Comparison of ENCODE assay signal across 18 mouse cellular contexts in genomic region chr7:132853361-132853760, GRCm38 (mm10). TPM values are rescaled to one million over a fixed set of nuclear protein-coding genes. Genes with fewer than 3 reads are reported as not detected.
DNase-seq lines count a peak whose midpoint lies in the region; ATAC-seq and TF ChIP-seq lines count a peak whose summit lies in the region.
"Had no signal": no experiment of that assay in that cellular context is flagged by ENCODE, and none has a peak within 500 bp of the region (broad histone marks: within the 10 kb centered on the region; RNA-seq: fewer than 3 reads in every experiment).

No protein-coding gene starts in this region.

- no peak overlapping the region for H3K9ac ChIP-seq in hindbrain, embryonic 13.5 days
- no peak overlapping the region for H3K9ac ChIP-seq in hindbrain, embryonic 12.5 days
- peak overlapping the region; percentile 77 for H3K9ac ChIP-seq in CH12.LX (ENCODE audit: insufficient read depth, low read depth)
- H3K9ac ChIP-seq in embryonic facial prominence, embryonic 15.5 days = no peak overlapping the region
- no peak overlapping the region for H3K9ac ChIP-seq in hindbrain, postnatal 0 days (replicated peaks; ENCODE audit: low read length)

- no peak for TF ChIP-seq EP300 in CH12.LX (IDR thresholded peaks at IDR 0.05; ENCODE audit: low read length)

- H3K27ac ChIP-seq in hindbrain, embryonic 13.5 days = peak overlapping the region; percentile 97
- no peak overlapping the region for H3K27ac ChIP-seq in hindbrain, embryonic 12.5 days
- no peak overlapping the region for H3K27ac ChIP-seq in CH12.LX (ENCODE audit: insufficient read depth, low read depth)
- peak overlapping the region; percentile 94 for H3K27ac ChIP-seq in embryonic facial prominence, embryonic 15.5 days (replicated peaks)
- H3K27ac ChIP-seq in hindbrain, postnatal 0 days = peak overlapping the region; percentile 96

- dilution Hi-C loops in CH12.LX (cut with MboI; ENCODE audit: extremely low pct_ligation_motif_present, extremely low pct_unique_long_range_greater_than_20kb, low sequenced_read_pairs) = no loop called here

- H3K9me3 ChIP-seq in hindbrain, embryonic 13.5 days = no peaks in the 10 kb centered on the region
- H3K9me3 ChIP-seq in hindbrain, embryonic 12.5 days (replicated peaks) = no peaks in the 10 kb centered on the region
- H3K9me3 ChIP-seq in CH12.LX (replicated peaks; ENCODE audit: low read length) = no peaks in the 10 kb centered on the region
- no peaks in the 10 kb centered on the region for H3K9me3 ChIP-seq in embryonic facial prominence, embryonic 15.5 days (replicated peaks)
- no peaks in the 10 kb centered on the region for H3K9me3 ChIP-seq in hindbrain, postnatal 0 days (ENCODE audit: low read length)
- H3K9me3 ChIP-seq: embryonic facial prominence, embryonic 13.5 days; forebrain, embryonic 10.5 days; heart, embryonic 10.5 days; limb, embryonic 13.5 days; lung, embryonic 15.5 days; midbrain, embryonic 10.5 days had no signal

- H3K4me3 ChIP-seq in hindbrain, embryonic 13.5 days = no peak overlapping the region
- no peak overlapping the region for H3K4me3 ChIP-seq in hindbrain, embryonic 12.5 days
- H3K4me3 ChIP-seq in CH12.LX (replicated peaks in 1 of 3; ENCODE audit: low read depth in 2 of 3, low read length in 2 of 3, poor library complexity in 1 of 3) = no peak overlapping the region
- no peak overlapping the region for H3K4me3 ChIP-seq in embryonic facial prominence, embryonic 15.5 days (replicated peaks)
- no peak overlapping the region for H3K4me3 ChIP-seq in hindbrain, postnatal 0 days (ENCODE audit: low read length)

- peaks cover 3% of the 10 kb centered on the region; the same call in 1 of the 2 replicates for H3K79me2 ChIP-seq in CH12.LX (replicated peaks; ENCODE audit: control insufficient read depth, extremely low read depth, insufficient read depth, poor library complexity, severe bottlenecking)

- in situ Hi-C loops in CH12.LX (cut with MboI; ENCODE audit: low pct_ligation_motif_present, low pct_unique_long_range_greater_than_20kb, low sequenced_read_pairs) = no loop called here

- no peak for TF ChIP-seq CTCF in CH12.LX (conservative IDR thresholded peaks at IDR 0.05 in 1 of 2, IDR thresholded peaks at IDR 0.05 in 1 of 2; ENCODE audit: low read depth in 2 of 2, low read length in 2 of 2)
- no peak for TF ChIP-seq CTCF in hindbrain, postnatal 0 days (IDR thresholded peaks at IDR 0.05; ENCODE audit: low read depth)

- peaks cover 14% of the 10 kb centered on the region for H3K4me1 ChIP-seq in hindbrain, embryonic 13.5 days (replicated peaks)
- peaks cover 8% of the 10 kb centered on the region for H3K4me1 ChIP-seq in hindbrain, embryonic 12.5 days
- H3K4me1 ChIP-seq in CH12.LX (ENCODE audit: control insufficient read depth in 1 of 2, insufficient read depth in 2 of 2) = peaks cover 0 to 29% of the 10 kb centered on the region in 2 experiments; a peak in 3 of 4 replicates
- peaks cover 10% of the 10 kb centered on the region; the same call in 1 of the 2 replicates for H3K4me1 ChIP-seq in embryonic facial prominence, embryonic 15.5 days
- no peaks in the 10 kb centered on the region; the same call in 1 of the 2 replicates for H3K4me1 ChIP-seq in hindbrain, postnatal 0 days (ENCODE audit: insufficient read depth, low read length)

- no peak for TF ChIP-seq RAD21 in CH12.LX (IDR thresholded peaks at IDR 0.05; ENCODE audit: low read depth, low read length)

- 85% methylated on average over 6 of the region's 6 CpGs for WGBS in hindbrain, embryonic 13.5 days
- WGBS in hindbrain, embryonic 12.5 days = 87% methylated on average over 6 of the region's 6 CpGs
- WGBS in embryonic facial prominence, embryonic 15.5 days = 57% methylated on average over 6 of the region's 6 CpGs
- WGBS in hindbrain, postnatal 0 days = 62% methylated on average over 6 of the region's 6 CpGs

- no peak for ATAC-seq in hindbrain, embryonic 13.5 days (ENCODE audit: low FRiP score)
- ATAC-seq in hindbrain, embryonic 12.5 days (ENCODE audit: low FRiP score) = no peak
- ATAC-seq in embryonic facial prominence, embryonic 15.5 days (ENCODE audit: insufficient number of reproducible peaks, low FRiP score, low TSS enrichment, low read depth) = no peak
- ATAC-seq in hindbrain, postnatal 0 days = no peak

- TF ChIP-seq POLR2A in CH12.LX (IDR thresholded peaks at IDR 0.05; ENCODE audit: low read depth, low read length) = no peak

- no peaks in the 10 kb centered on the region for H3K27me3 ChIP-seq in hindbrain, embryonic 13.5 days
- no peaks in the 10 kb centered on the region for H3K27me3 ChIP-seq in hindbrain, embryonic 12.5 days
- H3K27me3 ChIP-seq in CH12.LX (replicated peaks) = no peaks in the 10 kb centered on the region
- H3K27me3 ChIP-seq in embryonic facial prominence, embryonic 15.5 days = no peaks in the 10 kb centered on the region
- H3K27me3 ChIP-seq in hindbrain, postnatal 0 days (ENCODE audit: insufficient read depth, low read length) = no peaks in the 10 kb centered on the region
- H3K27me3 ChIP-seq: embryonic facial prominence, embryonic 13.5 days; limb, embryonic 13.5 days; lung, embryonic 15.5 days had no signal

- no peak for DNase-seq in CH12.LX (ENCODE audit: extremely low read depth)
- DNase-seq in hindbrain, postnatal 0 days (ENCODE audit: low spot score) = peak; percentile 46
- DNase-seq in gastrocnemius, postnatal 10 days = no peak
- no peak for DNase-seq in kidney, postnatal 10 days
- DNase-seq: B cell, adult 2 months; cerebellum, adult 9-10 months; gastrocnemius, postnatal 14 days; kidney, adult 18-20 months; thymus, adult 2 months had no signal

- no peak overlapping the region for H3K4me2 ChIP-seq in hindbrain, embryonic 13.5 days
- no peak overlapping the region for H3K4me2 ChIP-seq in hindbrain, embryonic 12.5 days (replicated peaks)
- peak overlapping the region; percentile 32; the same call in 1 of the 2 replicates for H3K4me2 ChIP-seq in CH12.LX (ENCODE audit: insufficient read depth, low read depth, poor library complexity, severe bottlenecking)
- no peak overlapping the region for H3K4me2 ChIP-seq in embryonic facial prominence, embryonic 15.5 days (replicated peaks)
- no peak overlapping the region for H3K4me2 ChIP-seq in hindbrain, postnatal 0 days (ENCODE audit: low read depth, low read length)

- H3K36me3 ChIP-seq in hindbrain, embryonic 13.5 days = peaks cover 20% of the 10 kb centered on the region
- peaks cover 22% of the 10 kb centered on the region for H3K36me3 ChIP-seq in hindbrain, embryonic 12.5 days
- H3K36me3 ChIP-seq in CH12.LX (replicated peaks in 1 of 2; ENCODE audit: control insufficient read depth in 1 of 2, insufficient read depth in 1 of 2, low read length in 1 of 2) = peaks cover 9 to 21% of the 10 kb centered on the region in 2 experiments
- peaks cover 21% of the 10 kb centered on the region for H3K36me3 ChIP-seq in embryonic facial prominence, embryonic 15.5 days
- peaks cover 7% of the 10 kb centered on the region for H3K36me3 ChIP-seq in hindbrain, postnatal 0 days (ENCODE audit: insufficient read depth, low read length)

TF ChIP-seq in CH12.LX, 34 proteins besides CTCF, POLR2A, EP300 and RAD21 (continues in another document):
- TF ChIP-seq SMC3 (IDR thresholded peaks at IDR 0.05; ENCODE audit: low read depth, low read length) (no peak), CHD2 (IDR thresholded peaks at IDR 0.05; ENCODE audit: low read length) (no peak), ZNF384 (IDR thresholded peaks at IDR 0.05; ENCODE audit: low read depth, low read length) (no peak), GABPA (IDR thresholded peaks at IDR 0.05; ENCODE audit: insufficient replicate concordance, low read depth, low read length) (no peak), MEF2A (IDR thresholded peaks at IDR 0.05; ENCODE audit: borderline replicate concordance, low read depth, low read length) (no peak), HCFC1 (IDR thresholded peaks at IDR 0.05; ENCODE audit: low read depth, low read length) (no peak), ETS1 (conservative IDR thresholded peaks at IDR 0.05; ENCODE audit: low read depth, low read length) (no peak), TCF12 (IDR thresholded peaks at IDR 0.05; ENCODE audit: low read depth, low read length) (no peak), CHD1 (IDR thresholded peaks at IDR 0.05; ENCODE audit: low read depth, low read length) (no peak)

RNA-seq across cellular contexts. Expression of gene Eef1akmt2, which starts 0.9 kb away (rescaled TPM):
- polyA plus RNA-seq in hindbrain, embryonic 13.5 days (2015; fragmentation: Nextera tagmentation; extraction: Ambion mirVana) = 92.4 and 92.9 TPM in 2 replicates
- polyA plus RNA-seq in hindbrain, embryonic 12.5 days (2016; fragmentation: Nextera tagmentation; extraction: Ambion mirVana) = 75.0 and 87.3 TPM in 2 replicates
- total RNA-seq in CH12.LX (2012; rRNA removed) (31.4 and 34.3 TPM in 2 replicates), CH12.LX (2014; rRNA removed) (87.2 and 94.8 TPM in 2 replicates)
- 35.9 and 39.8 TPM in 2 replicates for polyA plus RNA-seq in CH12.LX (2012; ENCODE audit: insufficient read length, low read depth)
- polyA plus RNA-seq in embryonic facial prominence, embryonic 15.5 days (2015; fragmentation: Nextera tagmentation; extraction: Ambion mirVana) = 63.9 and 66.9 TPM in 2 replicates
- 22.5 and 34.0 TPM in 2 replicates for total RNA-seq in hindbrain, postnatal 0 days (2014; rRNA removed)
- 76.7 and 78.2 TPM in 2 replicates for polyA plus RNA-seq in hindbrain, postnatal 0 days (2015; fragmentation: Nextera tagmentation; extraction: Ambion mirVana)
- total RNA-seq in gastrocnemius, postnatal 10 days (2021) = 10 to 100 TPM in 1 of 2 experiments, 1 to 10 TPM in 1; 9.7 to 12.1 TPM

RNA-seq across cellular contexts. Expression of gene Abraxas2, which starts 5.7 kb away (rescaled TPM):
- polyA plus RNA-seq in hindbrain, embryonic 13.5 days (2015; fragmentation: Nextera tagmentation; extraction: Ambion mirVana) = 38.7 and 41.2 TPM in 2 replicates
- 35.8 and 36.2 TPM in 2 replicates for polyA plus RNA-seq in hindbrain, embryonic 12.5 days (2016; fragmentation: Nextera tagmentation; extraction: Ambion mirVana)
- 20.5 and 21.3 TPM in 2 replicates for total RNA-seq in CH12.LX (2012; rRNA removed)
- 26.7 and 28.4 TPM in 2 replicates for total RNA-seq in CH12.LX (2014; rRNA removed)
- polyA plus RNA-seq in CH12.LX (2012; ENCODE audit: insufficient read length, low read depth) = 20.1 and 20.3 TPM in 2 replicates
- 33.9 and 38.1 TPM in 2 replicates for polyA plus RNA-seq in embryonic facial prominence, embryonic 15.5 days (2015; fragmentation: Nextera tagmentation; extraction: Ambion mirVana)
- total RNA-seq in hindbrain, postnatal 0 days (2014; rRNA removed) = 22.2 and 23.6 TPM in 2 replicates
- polyA plus RNA-seq in hindbrain, postnatal 0 days (2015; fragmentation: Nextera tagmentation; extraction: Ambion mirVana) = 33.1 and 36.4 TPM in 2 replicates
- 10 to 100 TPM; 22.7 to 25.4 TPM for total RNA-seq in gastrocnemius, postnatal 10 days (2021)

RNA-seq across cellular contexts. Expression of gene Fam53b, which starts 39.7 kb away (rescaled TPM):
- 16.9 and 19.3 TPM in 2 replicates for polyA plus RNA-seq in hindbrain, embryonic 13.5 days (2015; fragmentation: Nextera tagmentation; extraction: Ambion mirVana)
- polyA plus RNA-seq in hindbrain, embryonic 12.5 days (2016; fragmentation: Nextera tagmentation; extraction: Ambion mirVana) = 22.7 and 25.3 TPM in 2 replicates
- 21.8 and 22.1 TPM in 2 replicates for total RNA-seq in CH12.LX (2012; rRNA removed)
- 14.4 and 15.6 TPM in 2 replicates for total RNA-seq in CH12.LX (2014; rRNA removed)
- 25.0 and 30.9 TPM in 2 replicates for polyA plus RNA-seq in CH12.LX (2012; ENCODE audit: insufficient read length, low read depth)
- polyA plus RNA-seq in embryonic facial prominence, embryonic 15.5 days (2015; fragmentation: Nextera tagmentation; extraction: Ambion mirVana) = 21.6 and 22.5 TPM in 2 replicates
- total RNA-seq in hindbrain, postnatal 0 days (2014; rRNA removed) = 20.9 and 21.0 TPM in 2 replicates
- polyA plus RNA-seq in hindbrain, postnatal 0 days (2015; fragmentation: Nextera tagmentation; extraction: Ambion mirVana) = 10.2 and 12.9 TPM in 2 replicates
- 10 to 100 TPM; 34.5 to 43.6 TPM for total RNA-seq in gastrocnemius, postnatal 10 days (2021)

Comparison
In these comparisons a context has a peak if more than half of its experiments do, and no peak if none do; other contexts are left out.
1. H3K27ac ChIP-seq: peak in hindbrain, embryonic 13.5 days (single experiment), embryonic facial prominence, embryonic 15.5 days (single experiment) and hindbrain, postnatal 0 days (single experiment); none in hindbrain, embryonic 12.5 days (single experiment) and CH12.LX (single experiment).